Mouse (Mus musculus) lung, postnatal 0 days (tissue): Measurements from ENCODE around the gene Aknad1.

ENCODE experiments used
- CTCF ChIP-seq: IDR thresholded peaks from 2 replicates; pipeline ENCODE4 v1.5.1; 2016; ENCODE audit warnings: antibody characterized with exemption, mild to moderate bottlenecking
- EP300 ChIP-seq: IDR thresholded peaks from 2 replicates; pipeline ENCODE4 v1.6.1; 2016; ENCODE audit warnings: antibody characterized with exemption, mild to moderate bottlenecking, control low read depth

- TF ChIP-seq CTCF (no peak), EP300 (peak; percentile 86)
These were observed 28.0 kb downstream of the Aknad1 start for GRCm38 (mm10) chr3:108767416-108767815.
